Mouse (Mus musculus): ENCODE data around the gene Vcp.

- no peak for TF ChIP-seq POLR2A (IDR thresholded peaks at IDR 0.05; ENCODE audit: borderline replicate concordance, low read depth, low read length)
- TF ChIP-seq CTCF (IDR thresholded peaks at IDR 0.05; ENCODE audit: low read depth, low read length) = no peak
Measured at GRCm38 (mm10) chr4:43046607-43047006, 46.3 kb upstream of the Vcp start.
